ENCODE assay signal across 23 mouse cellular contexts in the genomic region with DNA sequence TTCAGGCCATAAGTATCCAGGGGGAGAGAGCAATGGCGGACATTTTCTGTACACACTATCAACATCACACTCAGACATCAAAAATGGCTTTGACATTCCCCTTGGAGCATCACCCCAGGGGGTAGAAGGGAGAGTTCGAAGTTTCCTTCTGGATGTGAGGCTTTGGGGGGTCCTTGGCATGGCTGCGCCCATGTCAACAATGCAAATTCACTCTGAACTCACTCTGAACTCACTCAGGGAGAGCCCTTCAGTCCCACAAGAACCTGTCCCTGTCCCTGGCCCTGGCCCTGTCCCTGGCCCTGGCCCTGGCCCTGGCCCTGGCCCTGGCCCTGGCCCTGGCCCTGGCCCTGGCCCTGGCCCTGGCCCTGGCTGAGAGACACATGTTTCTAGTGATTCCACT. TPM values are rescaled to one million over a fixed set of nuclear protein-coding genes. Genes with fewer than 3 reads are reported as not detected.
DNase-seq lines count a peak whose midpoint lies in the region; ATAC-seq and TF ChIP-seq lines count a peak whose summit lies in the region.
"Had no signal": no experiment of that assay in that cellular context is flagged by ENCODE, and none has a peak within 500 bp of the region (broad histone marks: within the 10 kb centered on the region; RNA-seq: fewer than 3 reads in every experiment).

No protein-coding gene starts in this region.

- no peak for TF ChIP-seq CTCF in layer of hippocampus, adult 2 months (conservative IDR thresholded peaks at IDR 0.05)
- no peak for TF ChIP-seq CTCF in cortical plate, adult 2 months (IDR thresholded peaks at IDR 0.05; ENCODE audit: extremely low read depth, insufficient read depth, low read length)

- H3K4me2 ChIP-seq in embryonic facial prominence, embryonic 12.5 days (replicated peaks) = no peak overlapping the region
- H3K4me2 ChIP-seq in limb, embryonic 13.5 days (replicated peaks) = no peak overlapping the region
- H3K4me2 ChIP-seq: forebrain, embryonic 15.5 days; heart, embryonic 13.5 days; hindbrain, embryonic 15.5 days had no signal

- no peak for TF ChIP-seq POLR2A in cortical plate, adult 2 months (IDR thresholded peaks at IDR 0.05; ENCODE audit: extremely low read depth, insufficient read depth, low read length)

- no peaks in the 10 kb centered on the region for H3K27me3 ChIP-seq in embryonic facial prominence, embryonic 12.5 days
- H3K27me3 ChIP-seq in limb, embryonic 13.5 days = no peaks in the 10 kb centered on the region
- H3K27me3 ChIP-seq: forebrain, embryonic 15.5 days; heart, embryonic 13.5 days; hindbrain, embryonic 15.5 days had no signal

- H3K27ac ChIP-seq in layer of hippocampus, adult 2 months = peak overlapping the region; percentile 65
- 0 out of 2 replicates have a peak overlapping the region, but pooled peaks have one; percentile 25 for H3K27ac ChIP-seq in cortical plate, adult 2 months (ENCODE audit: insufficient read depth, low read length)
- 0 out of 2 replicates have a peak overlapping the region, but pooled peaks have one; percentile 41 for H3K27ac ChIP-seq in embryonic facial prominence, embryonic 12.5 days
- H3K27ac ChIP-seq in limb, embryonic 13.5 days = peak overlapping the region; percentile 65; the same call in 1 of the 2 replicates
- H3K27ac ChIP-seq: forebrain, embryonic 15.5 days; heart, adult 2 months; heart, embryonic 13.5 days; hindbrain, embryonic 15.5 days had no signal

- H3K9ac ChIP-seq in embryonic facial prominence, embryonic 12.5 days = no peak overlapping the region
- H3K9ac ChIP-seq in limb, embryonic 13.5 days = no peak overlapping the region
- H3K9ac ChIP-seq: forebrain, embryonic 15.5 days; heart, embryonic 13.5 days; hindbrain, embryonic 15.5 days had no signal

- no peaks in the 10 kb centered on the region for H3K9me3 ChIP-seq in embryonic facial prominence, embryonic 12.5 days
- no peaks in the 10 kb centered on the region for H3K9me3 ChIP-seq in limb, embryonic 13.5 days
- H3K9me3 ChIP-seq: forebrain, embryonic 15.5 days; heart, embryonic 13.5 days; hindbrain, embryonic 15.5 days had no signal

- no peak overlapping the region for H3K4me3 ChIP-seq in layer of hippocampus, adult 2 months
- H3K4me3 ChIP-seq in cortical plate, adult 2 months (ENCODE audit: insufficient read depth, low read length) = no peak overlapping the region
- no peak overlapping the region for H3K4me3 ChIP-seq in embryonic facial prominence, embryonic 12.5 days
- no peak overlapping the region for H3K4me3 ChIP-seq in limb, embryonic 13.5 days
- H3K4me3 ChIP-seq: forebrain, embryonic 15.5 days; heart, adult 2 months; heart, embryonic 13.5 days; hindbrain, embryonic 15.5 days had no signal

- WGBS in embryonic facial prominence, embryonic 12.5 days = 85% methylated on average over 3 of the region's 3 CpGs
- WGBS in limb, embryonic 13.5 days = 87% methylated on average over 3 of the region's 3 CpGs

- H3K36me3 ChIP-seq in embryonic facial prominence, embryonic 12.5 days = no peaks in the 10 kb centered on the region
- H3K36me3 ChIP-seq in limb, embryonic 13.5 days = no peaks in the 10 kb centered on the region
- H3K36me3 ChIP-seq: forebrain, embryonic 15.5 days; heart, embryonic 13.5 days; hindbrain, embryonic 15.5 days had no signal

- ATAC-seq in embryonic facial prominence, embryonic 12.5 days (ENCODE audit: insufficient number of reproducible peaks, insufficient read depth, low FRiP score, low TSS enrichment) = no peak
- no peak for ATAC-seq in limb, embryonic 13.5 days (ENCODE audit: low FRiP score, low read depth)
- ATAC-seq in megakaryocyte, adult 5-6 weeks (ENCODE audit: poor library complexity, severe bottlenecking) = no peak
- ATAC-seq: forebrain, embryonic 15.5 days had no signal

- no peak for DNase-seq in layer of hippocampus, adult 2 months (ENCODE audit: low spot score in 2 of 2)
- no peak for DNase-seq in layer of hippocampus, adult 18-20 months (ENCODE audit: low spot score in 2 of 2)
- DNase-seq in urinary bladder, adult 18-20 months (ENCODE audit: low spot score in 2 of 2) = no peak
- DNase-seq: adrenal gland, adult 2 months; adrenal gland, postnatal 25 days; cerebellum, adult 18-20 months; cerebellum, adult 9-11 months; cerebellum, postnatal 36 days; gastrocnemius, postnatal 36 days; heart, adult 2 months; heart, postnatal 36 days had no signal

- H3K4me1 ChIP-seq in cortical plate, adult 2 months (ENCODE audit: control insufficient read depth, insufficient read depth, low read length) = no peaks in the 10 kb centered on the region
- H3K4me1 ChIP-seq in embryonic facial prominence, embryonic 12.5 days = peaks cover 8% of the 10 kb centered on the region; the same call in 1 of the 2 replicates
- peaks cover 32% of the 10 kb centered on the region for H3K4me1 ChIP-seq in limb, embryonic 13.5 days
- H3K4me1 ChIP-seq: hindbrain, embryonic 15.5 days had no signal

RNA-seq across cellular contexts. Expression of gene Actbl2, which starts 8.9 kb away (rescaled TPM):
- not detected for total RNA-seq in layer of hippocampus, adult 2 months (2021)
- not detected for total RNA-seq in layer of hippocampus, adult 18-20 months (2021)
- polyA plus RNA-seq in cortical plate, adult 2 months (2012; rRNA removed) = 0.09 TPM in 1 of 2 replicates, not detected in the other
- polyA plus RNA-seq in embryonic facial prominence, embryonic 12.5 days (2016; fragmentation: Nextera tagmentation; extraction: Ambion mirVana) = 0.05 TPM in 1 of 2 replicates, not detected in the other
- polyA plus RNA-seq in limb, embryonic 13.5 days (2015; fragmentation: Nextera tagmentation; extraction: Ambion mirVana) = not detected in 2 replicates
- not detected in 2 replicates for total RNA-seq in megakaryocyte, adult 5-6 weeks (2015)
- not detected in 2 replicates for total RNA-seq in megakaryocyte, adult 5-6 weeks (2017)
- total RNA-seq: adrenal gland, adult 2 months; adrenal gland, postnatal 25 days; ES-E14; gastrocnemius, adult 8-10 months; gastrocnemius, postnatal 36 days; heart, adult 2 months; heart, postnatal 36 days had no signal
- polyA plus RNA-seq: adrenal gland, adult 2 months; forebrain, embryonic 11.5 days; forebrain, embryonic 15.5 days; heart, adult 2 months; heart, embryonic 13.5 days; heart, postnatal 0 days; hindbrain, embryonic 11.5 days; hindbrain, embryonic 15.5 days had no signal
